Mouse (Mus musculus) gastrocnemius, postnatal 36 days (tissue): ENCODE results near the gene Nfya. TPM values are rescaled to one million over a fixed set of nuclear protein-coding genes. Genes with fewer than 3 reads are reported as not detected.

ENCODE experiments used
- DNase-seq, 2 experiments: peaks; one replicate each; pipeline ENCODE4 v3.0.0; 2022
- intact Hi-C: fragments of 180-260 bp; cut with DNase I; formaldehyde crosslinking; loops from one replicate; pipeline ENCODE4 v1.15.1; 2025
- long read RNA-seq, 2 experiments: library from polyadenylated mRNA; stranded (forward); transcript quantifications; one replicate each; pipeline ENCODE4 v2.0.0; 2021
- total RNA-seq, 2 experiments: library from RNA; stranded (reverse); gene quantifications; 2 replicates each; pipeline ENCODE4 v1.2.3; 2021

Nfya gene
- total RNA-seq = 1 to 10 TPM; 4.4 to 6.7 TPM
- long read RNA-seq, experiment 1, partial matches to known transcripts = 0 of 1 reads
- long read RNA-seq, experiment 1, other reads (novel, unspliced or antisense) = 1 of 1 reads
- long read RNA-seq, experiment 2, partial matches to known transcripts = 0 of 3 reads
- long read RNA-seq, experiment 2, other reads (novel, unspliced or antisense) = 2 of 3 reads

GRCm38 (mm10) chr17:48409380-48410298 lies at the start of gene Nfya, which contains the start of gene Oard1:
Nfya (minus strand) TSS chr17:48409906.
Oard1 (plus strand) TSS chr17:48410014.
- intact Hi-C loops = no loop called here
- peak; percentile 99 to 100 for DNase-seq

- intact Hi-C loops = loop anchor here (10.0 kb wide), 1 partner anchor 183 kb away; no protein-coding TSS in a partner anchor
- DNase-seq = no peak
Observed at GRCm38 (mm10) chr17:48457971-48458653, 48.4 kb upstream of the Nfya start.

GRCm38 (mm10) chr17:48455955-48456354 lies 46.2 kb upstream of the Nfya start:
- DNase-seq = no peak
- intact Hi-C loops = loop anchor here (10.0 kb wide), 1 partner anchor 181 kb away; no protein-coding TSS in a partner anchor

GRCm38 (mm10) chr17:48454688-48455087 lies 45.0 kb upstream of the Nfya start, which contains the start of gene Unc5cl:
Unc5cl (plus strand) TSS chr17:48454901.
- intact Hi-C loops = loop anchor here (10.0 kb wide), 1 partner anchor 180 kb away; no protein-coding TSS in a partner anchor
- DNase-seq = no peak

GRCm38 (mm10) chr17:48454190-48454589 lies 44.5 kb upstream of the Nfya start:
- intact Hi-C loops = loop anchor here (10.0 kb wide), 1 partner anchor 179 kb away; no protein-coding TSS in a partner anchor
- DNase-seq = no peak

GRCm38 (mm10) chr17:48453489-48453888 lies 43.8 kb upstream of the Nfya start:
- intact Hi-C loops = loop anchor here (10.0 kb wide), 1 partner anchor 179 kb away; no protein-coding TSS in a partner anchor
- DNase-seq = no peak

GRCm38 (mm10) chr17:48451753-48452444 lies 42.2 kb upstream of the Nfya start:
- intact Hi-C loops = loop anchor here (10.0 kb wide), 1 partner anchor 177 kb away; no protein-coding TSS in a partner anchor
- DNase-seq = no peak

GRCm38 (mm10) chr17:48451353-48451675 lies 41.6 kb upstream of the Nfya start, which contains the start of gene Tspo2:
Tspo2 (minus strand) TSS chr17:48451522.
- intact Hi-C loops = loop anchor here (10.0 kb wide), 1 partner anchor 177 kb away; no protein-coding TSS in a partner anchor
- no peak for DNase-seq

- intact Hi-C loops = loop anchor here (10.0 kb wide), 1 partner anchor 176 kb away; no protein-coding TSS in a partner anchor
- no peak for DNase-seq
Observed at GRCm38 (mm10) chr17:48450666-48451352, 41.1 kb upstream of the Nfya start.

- no peak for DNase-seq
- intact Hi-C loops = no loop called here
Observed at GRCm38 (mm10) chr17:48447675-48448074, 38.0 kb upstream of the Nfya start.

GRCm38 (mm10) chr17:48443542-48444145 lies 33.9 kb upstream of the Nfya start:
- intact Hi-C loops = no loop called here
- no peak for DNase-seq

- intact Hi-C loops = no loop called here
- DNase-seq = no peak
Observed at GRCm38 (mm10) chr17:48442745-48443457, 33.2 kb upstream of the Nfya start.

GRCm38 (mm10) chr17:48437421-48437911 lies 27.8 kb upstream of the Nfya start:
- peak in 1 of 2 experiments; percentile 61 for DNase-seq
- intact Hi-C loops = no loop called here

GRCm38 (mm10) chr17:48436487-48436886 lies 26.8 kb upstream of the Nfya start:
- peak in 1 of 2 experiments; percentile 56 for DNase-seq
- intact Hi-C loops = no loop called here

GRCm38 (mm10) chr17:48434479-48434878 lies 24.8 kb upstream of the Nfya start:
- DNase-seq = no peak
- intact Hi-C loops = no loop called here

- DNase-seq = no peak
- intact Hi-C loops = no loop called here
Observed at GRCm38 (mm10) chr17:48433689-48434330, 24.1 kb upstream of the Nfya start.

GRCm38 (mm10) chr17:48433006-48433655 lies 23.4 kb upstream of the Nfya start:
- DNase-seq = no peak
- intact Hi-C loops = no loop called here
